10 mouse cellular contexts compared by ENCODE assay signal in the genomic region with DNA sequence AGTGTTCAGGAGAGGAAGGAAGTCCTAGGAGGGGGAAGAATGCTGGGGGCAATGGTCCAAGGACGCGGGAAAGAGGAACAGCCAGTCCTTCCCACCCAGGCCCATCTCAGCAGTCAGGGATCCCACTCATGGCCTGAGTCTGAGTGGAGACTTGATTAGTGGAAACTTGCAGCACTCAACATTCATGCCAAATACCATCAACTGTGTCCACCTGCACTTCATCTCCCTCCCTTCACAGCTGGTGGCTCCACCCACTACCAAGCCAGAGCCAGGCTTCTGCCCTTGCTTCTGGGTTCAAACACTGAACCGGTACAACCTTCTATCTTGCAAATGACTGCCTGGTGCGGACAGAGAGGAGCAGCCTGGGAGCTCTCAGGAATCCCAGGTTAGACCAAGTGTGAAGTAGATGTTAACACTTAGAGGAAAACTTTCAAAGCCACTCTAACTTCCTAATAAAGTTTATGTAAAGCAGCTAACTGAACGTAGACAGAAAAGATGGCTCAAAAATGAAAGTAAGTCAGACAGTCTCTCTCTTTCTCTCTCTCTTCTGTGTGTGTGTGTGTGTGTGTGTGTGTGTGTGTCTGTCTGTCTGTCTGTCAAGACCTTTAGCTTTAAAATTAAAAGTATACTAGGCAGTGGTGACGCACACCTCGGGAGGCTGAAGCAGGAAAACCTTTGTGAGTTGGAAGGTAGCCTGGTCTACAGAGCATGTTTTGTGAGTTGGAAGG. TPM values are rescaled to one million over a fixed set of nuclear protein-coding genes. Genes with fewer than 3 reads are reported as not detected.
DNase-seq lines count a peak whose midpoint lies in the region; ATAC-seq lines count a peak whose summit lies in the region.
"Had no signal": no experiment of that assay in that cellular context is flagged by ENCODE, and none has a peak within 500 bp of the region (broad histone marks: within the 10 kb centered on the region; RNA-seq: fewer than 3 reads in every experiment).

No protein-coding gene starts in this region.

- WGBS in forebrain, embryonic 13.5 days = 84% methylated on average over 7 of the region's 7 CpGs

- ATAC-seq in forebrain, embryonic 13.5 days = no peak

- H3K4me2 ChIP-seq in forebrain, embryonic 13.5 days = no peak overlapping the region

- H3K36me3 ChIP-seq in megakaryocyte, embryonic 14.5 days (replicated peaks; ENCODE audit: low read length) = peaks cover 52% of the 10 kb centered on the region
- H3K36me3 ChIP-seq in forebrain, embryonic 13.5 days (ENCODE audit: poor library complexity, severe bottlenecking) = peaks cover 12% of the 10 kb centered on the region

- peaks cover 10% of the 10 kb centered on the region for H3K9me3 ChIP-seq in megakaryocyte, embryonic 14.5 days
- 0 out of 2 replicates have a peak, but pooled peaks cover 4% of the 10 kb centered on the region for H3K9me3 ChIP-seq in forebrain, embryonic 13.5 days (replicated peaks)

- no peak overlapping the region for H3K27ac ChIP-seq in forebrain, embryonic 13.5 days

- no peak overlapping the region for H3K9ac ChIP-seq in forebrain, embryonic 13.5 days

- peaks cover 74% of the 10 kb centered on the region for H3K4me1 ChIP-seq in megakaryocyte, embryonic 14.5 days
- H3K4me1 ChIP-seq in forebrain, embryonic 13.5 days = peaks cover 11% of the 10 kb centered on the region

- no peaks in the 10 kb centered on the region for H3K27me3 ChIP-seq in megakaryocyte, embryonic 14.5 days (replicated peaks)
- H3K27me3 ChIP-seq in forebrain, embryonic 13.5 days = no peaks in the 10 kb centered on the region

- H3K4me3 ChIP-seq in megakaryocyte, embryonic 14.5 days (replicated peaks) = peak overlapping the region; percentile 71
- H3K4me3 ChIP-seq in forebrain, embryonic 13.5 days = no peak overlapping the region

- peak; percentile 41 for DNase-seq in gastrocnemius, adult 18-20 months (ENCODE audit: low spot score)
- no peak for DNase-seq in gastrocnemius, adult 8-10 months (ENCODE audit: low spot score in 2 of 2)
- DNase-seq in ES-CJ7 (ENCODE audit: low read depth, low spot score) = peak; percentile 59
- DNase-seq in induced T-regulatory cell, adult 2 months (ENCODE audit: low read depth) = peak; percentile 44
- no peak for DNase-seq in right cerebral cortex, postnatal 4 days
- no peak for DNase-seq in layer of hippocampus, postnatal 25 days (ENCODE audit: extremely low spot score in 1 of 2, low spot score in 1 of 2)
- DNase-seq: layer of hippocampus, postnatal 36 days; midbrain, embryonic 14.5 days had no signal

RNA-seq across cellular contexts. Expression of gene Panx1, which starts 10.6 kb away (rescaled TPM):
- 10 to 100 TPM; 32.0 to 39.1 TPM for total RNA-seq in gastrocnemius, adult 18-20 months (2021)
- 10 to 100 TPM; 26.9 to 36.7 (median 27.8) TPM for total RNA-seq in gastrocnemius, adult 8-10 months (2022)
- 13.0 and 18.4 TPM in 2 replicates for polyA plus RNA-seq in megakaryocyte, embryonic 14.5 days (2012; ENCODE audit: insufficient read depth, low replicate concordance)
- total RNA-seq in layer of hippocampus, postnatal 25 days (2021) = 10 to 100 TPM; 35.4 to 41.6 TPM
- 94.1 and 101 TPM in 2 replicates for polyA plus RNA-seq in forebrain, embryonic 13.5 days (2015; fragmentation: Nextera tagmentation; extraction: Ambion mirVana)

Comparison
In these comparisons a context has a peak if more than half of its experiments do, and no peak if none do; other contexts are left out.
1. DNase-seq: peak in gastrocnemius, adult 18-20 months (single experiment), ES-CJ7 (single experiment) and induced T-regulatory cell, adult 2 months (single experiment); none in gastrocnemius, adult 8-10 months (0 of 2), right cerebral cortex, postnatal 4 days (single experiment) and layer of hippocampus, postnatal 25 days (0 of 2).